Mouse (Mus musculus) bone marrow, adult 2 months (tissue): Measurements from ENCODE around the gene Sh3rf1.

Experiments used
- CTCF ChIP-seq: fragments of 200-500 bp; IDR thresholded peaks from 2 replicates; pipeline ENCODE4 v1.5.1; 2011; ENCODE audit warnings: low read length, control low read depth; ENCODE audit not compliant: control insufficient read depth, insufficient read depth
- POLR2A ChIP-seq: fragments of 200-500 bp; IDR thresholded peaks from 2 replicates; pipeline ENCODE4 v1.6.1; 2011; ENCODE audit warnings: low read depth, mild to moderate bottlenecking, control low read depth, low read length, borderline replicate concordance; ENCODE audit not compliant: control insufficient read depth

GRCm38 (mm10) chr8:61200254-61200887 is 23.3 kb upstream of the Sh3rf1 start:
- no peak for TF ChIP-seq POLR2A
- TF ChIP-seq CTCF, result no peak
